Mouse (Mus musculus) neural tube, embryonic 14.5 days (tissue): ENCODE measurements at regions not wholly inside any gene's neighbourhood (a gene's known extent, or its start where the extent isn't known, plus 50 kb on each side); places are given as distances from the start of the nearest gene placed in this dataset.

Source experiments
- ATAC-seq: fragments of 200-750 bp; cut with Nextera tagmentation; 2 replicates; pipeline ENCODE4 v1.8.0; 2017; ENCODE audit warnings: low read depth, mild to moderate bottlenecking, moderate TSS enrichment, moderate library complexity
- H3K27ac ChIP-seq: fragments of 300-500 bp; sonication (generic); 2 replicates; pipeline ENCODE4 v1.5.1; 2014; ENCODE audit warnings: low read depth, mild to moderate bottlenecking, control low read depth, low read length, moderate library complexity, mixed read lengths
- H3K27me3 ChIP-seq: fragments of 300-500 bp; sonication (generic); 2 replicates; pipeline ENCODE4 v1.6.1; 2014; ENCODE audit warnings: low read length; ENCODE audit not compliant: control insufficient read depth, insufficient read depth
- H3K36me3 ChIP-seq: fragments of 300-500 bp; sonication (generic); 2 replicates; pipeline ENCODE4 v1.6.1; 2014; ENCODE audit warnings: low read length, mixed read lengths; ENCODE audit not compliant: control insufficient read depth, insufficient read depth
- H3K4me1 ChIP-seq: fragments of 300-500 bp; sonication (generic); 2 replicates; pipeline ENCODE4 v1.6.1; 2014; ENCODE audit warnings: low read length; ENCODE audit not compliant: control insufficient read depth, insufficient read depth
- H3K4me2 ChIP-seq: fragments of 300-500 bp; sonication (generic); 2 replicates; pipeline ENCODE4 v1.6.1; 2014; ENCODE audit warnings: mild to moderate bottlenecking, low read depth, low read length, control low read depth
- H3K4me3 ChIP-seq: fragments of 300-500 bp; sonication (generic); 2 replicates; pipeline ENCODE4 v1.5.1; 2014; ENCODE audit warnings: low read depth, low read length, control low read depth, mixed read lengths
- H3K9ac ChIP-seq: fragments of 300-500 bp; sonication (generic); replicated peaks from 2 replicates; pipeline ENCODE4 v1.6.1; 2014; ENCODE audit warnings: low read depth, mild to moderate bottlenecking, control low read depth, low read length, mixed read lengths
- H3K9me3 ChIP-seq: fragments of 300-500 bp; sonication (generic); 2 replicates; pipeline ENCODE4 v1.6.1; 2016; ENCODE audit warnings: low read length; ENCODE audit not compliant: control insufficient read depth
- WGBS: fragments of 180-500 bp; shearing (Covaris S2); extraction: QIAGEN DNeasy Blood & Tissue Kit; methylation state at CpG from one replicate; pipeline ENCODE4 v1.1.7; 2014; 5-methylcytosine and 5-hydroxymethylcytosine counted together

DNA sequence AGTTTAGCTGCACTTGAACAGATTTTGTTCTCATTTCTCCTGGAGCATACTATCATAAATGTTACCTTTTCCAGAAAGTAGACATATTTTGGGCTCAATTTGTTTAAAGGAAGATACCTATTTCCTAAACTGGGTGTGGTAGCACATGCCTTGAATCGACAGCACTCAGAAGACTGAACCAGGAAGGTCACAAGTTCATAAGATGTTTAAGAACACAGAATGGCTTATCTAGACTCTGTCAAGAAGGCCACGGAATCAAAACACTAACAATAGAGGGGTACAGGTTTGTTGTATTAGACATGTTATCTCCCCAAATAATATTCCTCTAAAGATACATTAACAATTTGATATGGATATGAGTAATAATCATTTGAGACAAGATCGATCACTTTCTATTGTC, 64.4 kb upstream of the Atp2b1 start:
- Histone ChIP-seq H3K4me1 (no peaks in the 10 kb centered on the region), H3K36me3 (no peaks in the 10 kb centered on the region), H3K9me3 (no peaks in the 10 kb centered on the region), H3K9ac (no peak overlapping the region), H3K4me3 (no peak overlapping the region), H3K27me3 (no peaks in the 10 kb centered on the region), H3K27ac (no peak overlapping the region), H3K4me2 (no peak overlapping the region)
- no peak for ATAC-seq
- WGBS = 91% methylated on average over 3 of the region's 3 CpGs

DNA sequence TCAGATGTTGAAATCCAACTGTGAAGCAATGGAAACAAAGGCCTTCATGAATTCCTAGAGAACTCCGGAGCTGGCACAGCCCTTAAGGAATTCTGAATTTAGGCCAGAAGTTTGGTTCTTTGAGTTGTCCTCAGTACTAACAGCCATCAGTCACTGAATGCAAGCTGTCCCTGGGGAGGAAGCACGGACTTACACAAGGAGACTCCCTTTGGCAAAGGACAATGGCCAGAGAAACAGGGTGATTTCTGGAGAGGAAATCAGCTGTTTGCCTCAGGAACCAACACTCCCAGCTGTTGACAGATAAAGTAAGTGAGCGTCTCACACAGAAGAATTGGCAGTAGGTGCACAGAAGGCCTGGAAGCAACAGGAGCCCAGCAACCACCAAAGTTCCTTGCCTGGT, 56.8 kb upstream of the Atp2b1 start:
- H3K4me2 ChIP-seq = no peak overlapping the region
- no peaks in the 10 kb centered on the region for H3K4me1 ChIP-seq
- 49% methylated on average over 3 of the region's 3 CpGs for WGBS
- H3K9ac ChIP-seq = no peak overlapping the region
- H3K27me3 ChIP-seq = no peaks in the 10 kb centered on the region
- H3K27ac ChIP-seq = no peak overlapping the region
- H3K4me3 ChIP-seq = no peak overlapping the region
- no peaks in the 10 kb centered on the region for H3K9me3 ChIP-seq
- no peaks in the 10 kb centered on the region for H3K36me3 ChIP-seq
- no peak for ATAC-seq

DNA sequence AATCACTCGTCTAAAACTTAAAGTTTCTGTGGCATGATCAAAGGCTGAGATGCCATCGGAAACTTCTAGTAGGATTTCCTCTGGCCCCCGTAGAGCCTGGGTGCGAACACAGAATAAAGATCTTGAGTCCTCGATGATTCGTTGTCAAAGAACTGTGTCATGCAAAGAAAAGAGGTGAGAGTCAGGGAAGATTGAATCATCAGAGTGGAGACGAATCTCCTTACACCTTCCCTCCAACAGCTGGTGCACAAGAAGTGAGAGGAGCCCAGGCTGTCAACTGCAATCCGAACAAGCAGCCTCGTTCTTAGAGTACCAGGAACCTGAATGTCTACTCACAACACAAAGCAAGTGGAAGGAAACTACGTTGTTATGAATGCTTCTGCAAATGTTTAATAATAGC, 52.7 kb upstream of the Atp2b1 start:
- H3K4me1 ChIP-seq = no peaks in the 10 kb centered on the region
- WGBS = 91% methylated on average over 10 of the region's 10 CpGs
- no peak overlapping the region for H3K4me2 ChIP-seq
- no peaks in the 10 kb centered on the region for H3K27me3 ChIP-seq
- ATAC-seq = no peak
- H3K36me3 ChIP-seq = no peaks in the 10 kb centered on the region
- H3K9me3 ChIP-seq = no peaks in the 10 kb centered on the region
- H3K27ac ChIP-seq = no peak overlapping the region
- H3K9ac ChIP-seq = no peak overlapping the region
- H3K4me3 ChIP-seq = no peak overlapping the region

DNA sequence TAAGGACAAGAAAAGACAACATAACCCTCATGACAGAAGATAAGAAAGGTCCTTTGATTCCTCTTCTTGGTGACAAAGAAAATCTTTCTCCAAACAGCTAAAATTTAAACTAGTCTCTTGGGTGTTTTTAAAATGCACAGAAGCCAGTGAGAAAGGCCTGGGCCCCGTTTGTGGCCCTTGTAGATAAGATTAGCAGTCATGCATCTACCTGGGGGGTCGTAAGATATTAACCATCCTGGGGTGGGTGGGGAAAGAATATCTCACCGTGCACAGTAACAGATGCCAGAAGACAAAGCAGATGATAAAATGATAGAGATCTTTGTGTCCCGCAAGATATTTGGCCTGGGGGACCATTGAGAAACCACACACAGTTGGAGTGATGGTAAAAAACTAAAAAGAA, 51.5 kb upstream of the Atp2b1 start:
- H3K4me1 ChIP-seq = no peaks in the 10 kb centered on the region
- no peaks in the 10 kb centered on the region for H3K27me3 ChIP-seq
- H3K36me3 ChIP-seq = no peaks in the 10 kb centered on the region
- H3K27ac ChIP-seq = no peak overlapping the region
- ATAC-seq = no peak
- no peak overlapping the region for H3K9ac ChIP-seq
- H3K4me2 ChIP-seq = no peak overlapping the region
- WGBS = 83% methylated on average over 4 of the region's 4 CpGs
- H3K9me3 ChIP-seq = no peaks in the 10 kb centered on the region
- H3K4me3 ChIP-seq = no peak overlapping the region

DNA sequence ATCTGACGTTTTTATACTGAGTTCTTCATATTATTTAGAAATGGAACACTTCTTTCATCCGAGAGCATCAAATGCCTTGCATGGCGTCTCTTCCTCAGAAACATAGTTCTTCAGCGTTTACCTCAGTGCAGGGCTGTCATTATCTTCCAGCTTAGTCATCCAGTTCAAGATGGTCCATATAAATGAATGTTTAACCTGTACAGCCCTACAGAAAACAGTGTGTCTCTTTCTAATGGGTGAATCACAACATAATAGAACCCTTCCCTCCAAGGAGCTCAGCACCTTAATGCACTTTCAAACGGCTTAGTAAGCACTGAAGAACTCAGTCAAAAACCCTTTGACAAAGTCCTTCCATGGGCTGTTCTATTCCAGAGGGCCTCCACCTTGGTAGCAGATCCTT, 49.8 kb upstream of the Atp2b1 start:
- H3K4me3 ChIP-seq = no peak overlapping the region
- no peak overlapping the region for H3K9ac ChIP-seq
- no peaks in the 10 kb centered on the region for H3K36me3 ChIP-seq
- H3K4me1 ChIP-seq = no peaks in the 10 kb centered on the region
- H3K4me2 ChIP-seq = no peak overlapping the region
- 89% methylated on average over 5 of the region's 5 CpGs for WGBS
- ATAC-seq = no peak
- no peaks in the 10 kb centered on the region for H3K27me3 ChIP-seq
- no peaks in the 10 kb centered on the region for H3K9me3 ChIP-seq
- no peak overlapping the region for H3K27ac ChIP-seq
